Mouse (Mus musculus) 3T3-L1 (cell line): ENCODE data around the gene Gucy2g.

ENCODE experiments used
- DNase-seq: peaks from one replicate; pipeline ENCODE4 v3.0.0-alpha.2; 2015; ENCODE audit warnings: low read depth, low spot score

Gene Gucy2g

GRCm38 (mm10) chr19:55241186-55241645 is at the start of gene Gucy2g:
Gene Gucy2g, minus strand, starts transcription at chr19:55241236.
- no peak for DNase-seq

DNA sequence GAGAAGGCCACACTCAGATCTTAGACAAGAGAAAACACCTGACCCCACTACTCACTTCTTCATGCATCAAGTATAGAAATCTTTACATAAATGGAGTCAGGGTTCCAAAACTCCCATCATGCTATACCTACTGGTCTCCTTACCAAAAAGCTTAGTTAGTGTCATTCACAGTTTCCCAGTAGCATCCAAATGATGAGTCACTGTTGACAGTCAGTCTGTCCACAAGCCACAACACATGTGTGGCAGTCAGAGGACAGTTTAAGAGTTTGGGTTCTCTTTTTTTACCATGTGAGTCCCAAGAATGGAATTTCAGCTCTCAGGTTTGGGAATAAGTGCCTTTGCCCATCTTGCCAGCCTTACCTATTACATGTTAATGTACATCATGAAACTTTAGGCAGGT is 47.9 kb upstream of the Gucy2g start:
- peak; percentile 59 for DNase-seq

GRCm38 (mm10) chr19:55286034-55286433 is 45.0 kb upstream of the Gucy2g start:
- no peak for DNase-seq

DNA sequence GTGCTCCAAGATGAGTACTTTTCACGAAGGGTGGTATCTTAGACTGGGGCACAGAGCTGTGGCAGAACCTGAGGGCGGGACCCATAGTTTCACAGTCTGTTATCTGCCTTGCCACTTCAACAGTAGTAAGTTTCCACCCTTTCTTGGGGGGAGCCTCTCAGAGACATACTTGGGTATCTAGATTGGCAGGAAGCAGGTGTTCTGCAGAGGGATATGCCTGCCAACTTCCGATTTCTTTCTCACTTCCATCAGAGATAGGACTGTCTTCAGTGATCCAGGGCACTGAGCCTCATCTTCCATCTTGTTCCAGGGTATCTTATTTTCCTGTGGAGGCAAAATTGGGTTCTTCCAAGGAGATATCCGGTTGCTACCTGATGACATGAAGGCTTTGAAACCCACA is 43.1 kb upstream of the Gucy2g start:
- no peak for DNase-seq

DNA sequence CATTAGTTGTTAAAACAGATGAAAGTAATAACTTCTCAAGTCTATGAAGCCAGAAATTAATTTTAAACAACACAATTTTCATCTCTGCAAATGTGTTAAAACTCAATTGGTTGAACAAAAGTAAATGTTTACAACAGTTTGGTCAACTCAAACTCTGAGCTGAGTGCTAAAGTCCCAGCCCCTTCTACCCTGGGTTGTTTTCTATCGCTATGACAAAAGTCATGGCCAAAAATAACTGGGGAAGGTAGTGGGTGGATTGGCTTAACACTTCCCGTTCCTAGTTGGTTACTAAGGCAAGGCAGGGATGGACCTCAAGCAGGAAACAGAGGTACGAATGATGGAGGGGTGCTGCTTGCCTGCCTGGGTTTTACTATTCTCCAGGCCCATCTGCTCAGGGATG is 35.7 kb upstream of the Gucy2g start:
- DNase-seq = no peak

GRCm38 (mm10) chr19:55276100-55276499 is 35.1 kb upstream of the Gucy2g start:
- DNase-seq = no peak

- DNase-seq = no peak
These were observed 32.3 kb upstream of the Gucy2g start for GRCm38 (mm10) chr19:55273340-55273739.

DNA sequence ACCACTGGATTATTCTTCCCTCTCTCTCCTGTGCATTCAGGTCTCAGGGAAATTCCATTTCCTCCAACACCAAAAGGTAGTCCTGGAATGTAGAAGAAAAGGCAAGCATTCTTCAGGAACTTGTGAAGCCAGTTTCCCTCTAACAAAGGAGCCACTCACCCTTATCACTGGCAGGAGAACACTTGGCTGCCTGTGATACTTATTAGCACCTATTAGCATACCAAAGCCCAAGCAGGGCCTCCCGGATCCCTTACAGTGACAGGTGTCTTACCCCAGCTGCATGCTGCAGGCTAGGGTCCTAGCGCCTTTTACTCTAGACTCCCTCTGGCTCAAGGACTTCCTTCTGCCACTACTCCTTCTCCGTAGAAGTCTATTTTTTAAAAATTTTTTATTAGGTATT is 30.4 kb upstream of the Gucy2g start:
- DNase-seq = no peak

DNA sequence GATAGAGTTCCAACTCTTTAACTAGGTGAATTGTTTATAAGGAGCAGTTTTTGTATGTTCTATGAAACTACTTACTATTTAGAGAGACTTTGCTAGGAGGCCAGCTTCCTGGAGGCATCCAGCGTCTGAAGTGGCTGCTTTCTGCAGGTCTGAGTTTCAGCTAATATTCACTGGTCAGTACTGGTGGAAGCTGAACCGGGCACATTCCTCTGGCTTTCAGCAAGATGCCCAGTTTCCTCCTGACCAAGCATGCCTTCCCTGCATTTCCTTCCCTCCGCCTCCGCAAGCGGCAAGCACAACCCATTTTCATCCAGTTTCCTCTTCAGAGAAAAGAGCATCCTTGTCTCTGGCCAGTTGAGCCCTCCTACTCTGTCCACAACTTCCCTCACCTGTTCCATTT is 28.0 kb upstream of the Gucy2g start:
- DNase-seq = no peak

- DNase-seq = no peak
These were observed 27.1 kb upstream of the Gucy2g start for GRCm38 (mm10) chr19:55268150-55268549.

DNA sequence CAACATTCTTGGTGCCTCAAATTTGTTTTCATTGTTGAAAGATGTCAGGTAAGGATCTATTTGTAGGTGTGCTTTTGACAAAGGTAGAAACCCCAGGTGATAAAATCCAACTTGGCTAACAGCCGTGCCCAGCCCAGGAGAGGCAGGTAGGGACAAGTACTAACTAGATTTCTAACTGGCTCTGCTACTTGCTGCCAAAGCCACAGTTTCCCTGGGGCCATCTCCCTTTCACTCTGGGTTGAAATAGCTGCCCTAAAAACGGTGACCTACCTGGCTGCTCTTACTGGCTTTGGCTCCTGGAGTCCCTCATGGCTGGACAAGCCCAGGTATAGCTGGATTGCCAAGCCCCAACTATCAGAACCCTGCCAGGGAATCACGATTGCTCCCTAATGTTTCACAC is 25.8 kb upstream of the Gucy2g start:
- DNase-seq = no peak

DNA sequence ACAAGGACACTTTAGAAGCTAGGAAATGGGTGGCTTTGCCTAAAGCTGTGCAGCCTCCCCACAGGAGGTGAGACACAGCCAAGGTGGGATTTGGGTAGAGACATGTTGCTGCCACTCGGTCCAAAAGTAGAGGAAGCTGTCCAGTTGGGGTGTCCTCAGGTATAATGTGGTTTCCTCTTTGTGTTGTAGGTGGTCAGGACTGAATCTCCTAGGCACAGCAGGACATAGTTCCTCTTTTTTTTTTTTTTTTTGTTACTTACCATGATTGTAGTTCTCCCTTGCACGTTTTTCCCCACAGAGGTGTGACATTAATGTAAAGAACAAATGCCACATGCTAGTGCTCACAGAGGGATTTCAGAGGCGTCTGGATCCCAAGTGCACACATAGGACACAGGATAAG is 24.2 kb upstream of the Gucy2g start:
- no peak for DNase-seq

GRCm38 (mm10) chr19:55260389-55261184 is 19.6 kb upstream of the Gucy2g start:
- no peak for DNase-seq

DNA sequence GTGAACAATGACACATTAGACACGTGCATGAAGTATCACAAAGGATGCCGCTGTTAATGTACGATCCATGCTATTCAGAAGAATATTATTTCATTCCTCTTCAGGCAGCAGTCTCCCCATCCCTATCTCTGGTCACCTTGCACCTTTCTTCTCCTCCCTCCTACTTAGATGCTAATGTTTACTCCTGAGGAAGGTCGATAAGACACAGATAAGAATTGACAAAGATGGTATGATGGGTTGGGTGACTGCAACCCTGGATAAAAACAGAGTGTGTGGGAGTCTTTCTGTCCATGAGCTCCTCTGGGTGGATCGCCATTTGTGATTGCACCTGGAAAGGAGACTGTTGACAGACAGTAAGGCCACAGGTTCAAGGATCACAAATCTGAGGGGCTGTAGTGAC is 17.5 kb upstream of the Gucy2g start:
- DNase-seq = no peak

DNA sequence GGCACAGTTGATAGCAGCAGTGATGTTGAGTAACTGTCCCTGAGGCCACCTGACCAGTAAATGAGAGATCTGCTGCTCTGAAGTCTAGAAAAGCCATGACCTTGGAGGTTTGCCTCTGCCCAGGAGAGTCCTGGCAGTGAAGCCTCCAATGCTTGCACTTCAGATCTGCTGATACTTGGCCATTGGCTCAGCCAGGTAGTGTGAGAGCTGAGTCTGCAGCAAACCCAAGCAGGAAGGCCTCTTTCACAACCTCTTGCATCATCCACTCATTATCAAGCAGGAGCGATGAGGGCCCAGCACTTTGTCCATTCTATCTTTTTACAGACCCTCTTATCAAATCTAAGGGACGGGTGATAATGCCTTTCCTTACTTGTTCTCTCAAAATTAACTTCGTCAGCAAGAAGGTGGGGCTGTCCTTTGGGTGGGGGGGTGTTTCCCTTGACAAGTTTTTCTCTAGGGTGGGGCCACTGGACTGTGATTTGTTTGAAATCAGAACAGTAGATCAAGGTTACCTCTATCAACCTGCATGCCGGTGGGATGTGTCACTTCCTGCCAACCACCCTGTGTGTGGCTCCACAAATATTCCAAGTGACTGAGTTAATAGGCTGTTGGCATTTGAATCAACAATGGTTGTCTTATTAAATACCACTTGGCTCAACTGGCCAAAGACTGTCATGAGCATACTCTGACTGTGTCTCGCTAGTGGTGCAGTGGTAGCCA is 16.8 kb upstream of the Gucy2g start:
- peak; percentile 60 for DNase-seq

DNA sequence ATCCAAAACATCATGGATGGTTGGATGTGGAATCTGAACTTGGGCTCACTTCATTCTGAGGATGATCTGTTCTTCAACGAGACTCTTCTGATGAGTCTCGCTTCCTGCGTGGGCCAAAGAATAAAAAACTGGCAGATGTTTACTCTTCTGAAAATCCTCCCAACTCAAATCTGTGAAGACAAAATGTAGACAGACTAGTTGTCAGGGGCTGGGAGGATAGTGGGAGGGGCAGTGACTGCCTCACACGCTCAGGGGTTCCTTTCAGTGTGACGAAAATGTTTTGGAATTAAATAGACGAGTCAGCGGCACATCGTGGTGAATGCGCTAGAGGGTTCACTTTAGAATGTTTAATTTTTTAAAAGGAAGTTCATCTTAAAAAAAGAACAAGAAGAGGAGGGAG is 15.1 kb upstream of the Gucy2g start:
- DNase-seq = no peak

- peak; percentile 79 for DNase-seq
These were observed 13.5 kb upstream of the Gucy2g start for GRCm38 (mm10) chr19:55254513-55255016.

DNA sequence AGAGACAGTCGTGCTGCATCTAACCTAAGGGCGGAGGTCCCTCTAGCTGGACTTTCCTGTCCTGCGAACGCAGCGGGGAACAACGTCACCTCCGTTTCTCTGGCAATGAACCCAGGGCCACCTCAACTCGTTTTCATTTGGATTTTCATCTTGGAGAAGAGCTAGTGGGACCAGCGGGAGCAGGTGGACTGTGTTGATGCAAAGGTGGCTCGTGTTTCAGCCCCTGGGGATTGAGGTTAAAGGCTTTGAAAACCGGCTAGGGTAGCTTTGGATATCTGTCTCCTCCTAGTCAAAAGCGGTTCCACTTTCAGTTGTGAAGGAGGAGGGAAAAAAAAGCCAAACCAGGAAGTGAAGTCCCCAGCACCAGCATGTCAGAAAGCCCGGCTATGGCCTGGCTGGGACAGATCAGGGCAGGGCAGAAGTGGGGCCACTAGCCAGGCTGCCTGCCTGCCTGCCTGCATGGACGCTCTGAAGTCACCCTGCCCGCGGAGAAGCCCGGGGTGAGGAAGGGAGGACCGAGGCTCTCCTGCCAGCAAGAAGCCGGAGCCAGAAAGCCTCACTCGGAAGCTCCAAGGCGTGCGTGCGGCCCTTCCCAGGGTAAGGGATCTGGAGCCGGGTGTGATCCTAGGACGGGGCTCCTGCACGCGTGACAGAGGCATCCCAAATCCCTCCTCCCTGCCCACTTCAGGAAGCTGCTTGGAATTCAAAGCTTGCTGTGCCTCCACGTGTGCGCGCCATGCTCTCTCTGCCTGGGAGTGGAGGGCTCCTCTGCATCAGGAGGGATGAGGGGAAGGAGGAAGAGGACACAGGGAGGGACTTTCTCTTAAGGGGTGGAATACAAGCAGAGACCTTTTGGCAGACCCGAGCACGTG is 12.8 kb upstream of the Gucy2g start:
- DNase-seq = peak; percentile 84

GRCm38 (mm10) chr19:55253239-55253569 is 12.2 kb upstream of the Gucy2g start:
- no peak for DNase-seq

DNA sequence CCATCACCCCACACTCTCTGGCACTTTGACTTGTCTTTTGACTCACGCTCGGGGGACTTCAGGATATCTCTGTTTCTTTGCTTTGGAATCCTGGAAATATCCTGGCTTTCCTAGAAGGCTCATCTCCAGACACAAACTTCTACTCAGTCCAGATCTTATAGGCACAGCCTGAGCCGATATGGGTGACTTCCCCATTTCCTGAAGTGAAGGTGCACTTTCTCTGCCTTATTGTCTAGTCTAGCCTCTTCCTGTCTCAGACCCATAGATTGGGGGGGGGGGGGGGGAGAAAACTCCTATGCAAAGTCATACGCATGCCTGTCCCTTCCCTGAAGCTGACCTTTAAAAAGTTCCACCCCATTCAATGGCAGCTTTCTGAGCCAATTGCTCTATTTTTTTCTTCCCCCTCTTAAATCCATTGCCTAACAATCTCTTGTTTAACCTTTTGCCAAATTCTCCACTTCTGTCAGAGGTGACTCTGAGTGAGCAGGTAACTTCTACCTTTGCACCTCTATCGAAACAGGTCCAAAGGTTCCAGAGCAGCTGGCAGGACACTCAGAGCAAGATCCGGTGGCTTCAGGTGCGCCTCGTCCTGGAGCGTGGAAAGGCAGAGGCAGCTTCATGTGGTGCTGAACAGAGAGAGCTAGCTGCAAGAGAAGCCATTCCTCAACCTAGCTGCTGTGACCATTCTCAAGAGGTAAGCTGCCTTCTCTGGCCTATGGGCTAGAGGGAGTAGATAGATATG is 10.5 kb upstream of the Gucy2g start, which contains the start of gene Acsl5:
TSS of gene Acsl5 (plus strand) at position 556 of the 742 bp plus-strand sequence.
- no peak for DNase-seq

- DNase-seq = no peak
These were observed 9.4 kb upstream of the Gucy2g start for GRCm38 (mm10) chr19:55250451-55250850.
